Mouse (Mus musculus) ES-Bruce4 (cell line): ENCODE measurements around the gene Polr3b. TPM values are rescaled to one million over a fixed set of nuclear protein-coding genes. Genes with fewer than 3 reads are reported as not detected.
A peak's percentile ranks its signal among the peaks of the same experiment; 100 is the strongest.

Experiments
- H3K27ac ChIP-seq: 2 replicates; pipeline ENCODE4 v1.5.1; 2012; ENCODE audit warnings: low read length, inconsistent platforms; ENCODE audit not compliant: insufficient read depth
- H3K27me3 ChIP-seq: 2 replicates; pipeline ENCODE4 v1.6.1; 2012; ENCODE audit warnings: mild to moderate bottlenecking, low read length, inconsistent platforms; ENCODE audit not compliant: control insufficient read depth, poor library complexity, insufficient read depth, severe bottlenecking
- H3K36me3 ChIP-seq: 2 replicates; pipeline ENCODE4 v1.6.1; 2012; ENCODE audit warnings: inconsistent platforms, mild to moderate bottlenecking, low read length, moderate library complexity; ENCODE audit not compliant: control insufficient read depth, poor library complexity, insufficient read depth, severe bottlenecking
- H3K4me1 ChIP-seq: one replicate; pipeline ENCODE4 v1.8.1; 2011; ENCODE audit warnings: low read length; ENCODE audit not compliant: control insufficient read depth, insufficient read depth
- H3K4me3 ChIP-seq: 2 replicates; pipeline ENCODE4 v1.5.1; 2011; ENCODE audit warnings: low read depth, mild to moderate bottlenecking, low read length
- H3K9ac ChIP-seq: 2 replicates; pipeline ENCODE4 v1.6.1; 2012; ENCODE audit warnings: low read depth, mild to moderate bottlenecking, inconsistent platforms; ENCODE audit not compliant: poor library complexity, severe bottlenecking
- H3K9me3 ChIP-seq: replicated peaks from 2 replicates; pipeline ENCODE4 v1.6.1; 2012; ENCODE audit warnings: mild to moderate bottlenecking, low read length, inconsistent platforms; ENCODE audit not compliant: control insufficient read depth, poor library complexity, insufficient read depth, severe bottlenecking
- CTCF ChIP-seq: IDR thresholded peaks from one replicate; pipeline ENCODE4 v1.8.1; 2011; ENCODE audit warnings: low read depth, low read length
- EP300 ChIP-seq: IDR thresholded peaks from 2 replicates; pipeline ENCODE4 v1.6.1; 2011; ENCODE audit warnings: low read depth, low read length; ENCODE audit not compliant: insufficient read depth
- POLR2A ChIP-seq: IDR thresholded peaks from one replicate; pipeline ENCODE4 v1.8.1; 2011; ENCODE audit warnings: low read length; ENCODE audit not compliant: insufficient read depth
- polyA plus RNA-seq: library from polyadenylated mRNA; stranded (reverse); fragments of >200 nt; gene quantifications from 2 replicates; pipeline ENCODE4 v1.2.4, GENCODE M21; 2011; ENCODE audit warnings: low read depth; ENCODE audit not compliant: missing spikeins, insufficient read depth, insufficient read length

Polr3b gene
- polyA plus RNA-seq, 1 experiment: 45.8 TPM

- no peak overlapping the region for H3K9ac ChIP-seq
- no peaks in the 10 kb centered on the region for H3K36me3 ChIP-seq
- H3K27ac ChIP-seq: no peak overlapping the region
- H3K9me3 ChIP-seq: no peaks in the 10 kb centered on the region
- TF ChIP-seq EP300 (no peak), POLR2A (no peak), CTCF (no peak)
- no peaks in the 10 kb centered on the region for H3K27me3 ChIP-seq
- no peaks in the 10 kb centered on the region for H3K4me1 ChIP-seq
- no peak overlapping the region for H3K4me3 ChIP-seq
These were observed 111.4 kb downstream of the Polr3b start for GRCm38 (mm10) chr10:84733511-84733910.

- TF ChIP-seq EP300 (no peak), CTCF (no peak)
- no peaks in the 10 kb centered on the region for H3K4me1 ChIP-seq
- no peaks in the 10 kb centered on the region for H3K36me3 ChIP-seq
- no peak overlapping the region for H3K27ac ChIP-seq
- peaks cover 4% of the 10 kb centered on the region; the same call in 1 of the 2 replicates for H3K9me3 ChIP-seq
- peak overlapping the region; percentile 0; the same call in 1 of the 2 replicates for H3K9ac ChIP-seq
- H3K4me3 ChIP-seq: peak overlapping the region; percentile 65
- H3K27me3 ChIP-seq: peaks cover 40% of the 10 kb centered on the region
These were observed 133.0 kb downstream of the Polr3b start for GRCm38 (mm10) chr10:84754851-84755785.

GRCm38 (mm10) chr10:84755786-84756203 lies 133.7 kb downstream of the Polr3b start, which contains the start of gene Rfx4:
Gene Rfx4 (plus strand): TSS chr10:84756062.
- Histone ChIP-seq H3K9me3 (0 out of 2 replicates have a peak, but pooled peaks cover 3% of the 10 kb centered on the region), H3K4me1 (no peaks in the 10 kb centered on the region), H3K36me3 (no peaks in the 10 kb centered on the region), H3K9ac (peak within 1 kb of the TSS; percentile 0; the same call in 1 of the 2 replicates), H3K4me3 (peak within 1 kb of the TSS; percentile 30), H3K27ac (no peak within 1 kb of the TSS), H3K27me3 (peaks cover 40% of the 10 kb centered on the region)
- TF ChIP-seq EP300: peak; percentile 36; the same call in 1 of the 2 replicates
- TF ChIP-seq CTCF: no peak

DNA sequence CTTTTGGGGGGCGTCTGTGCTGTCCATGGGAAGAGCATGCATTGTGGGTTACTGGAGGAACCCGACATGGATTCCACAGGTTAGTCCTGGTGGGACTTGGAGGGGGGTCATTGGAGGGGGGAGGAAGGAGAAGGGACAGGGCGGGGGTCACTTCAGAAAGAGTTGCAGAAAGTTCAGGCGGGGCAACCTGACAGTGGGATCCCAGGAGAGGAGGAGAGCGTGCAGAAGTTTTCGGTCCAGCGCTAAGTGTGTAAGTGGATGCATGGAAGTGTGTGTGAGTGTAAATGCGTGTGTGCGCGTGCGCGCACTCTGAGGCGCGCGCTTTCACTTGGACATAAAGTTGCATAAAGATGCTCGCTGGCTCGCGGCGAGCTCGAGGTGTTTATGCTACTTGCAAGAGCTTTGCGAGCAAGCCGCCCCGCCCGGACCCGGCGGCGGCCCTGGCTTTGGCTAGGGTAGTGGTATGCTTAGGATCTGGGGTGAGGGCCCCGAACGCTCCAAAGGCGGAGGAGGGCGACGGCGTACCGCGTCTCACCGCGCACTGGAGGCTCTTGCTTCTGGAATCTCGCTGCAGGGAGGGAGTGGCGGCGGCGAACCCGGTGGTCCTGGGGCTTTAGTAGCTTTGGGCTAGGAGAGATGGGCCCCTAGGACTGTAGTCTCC lies 134.5 kb downstream of the Polr3b start:
- Histone ChIP-seq H3K27me3 (peaks cover 38% of the 10 kb centered on the region), H3K9ac (no peak overlapping the region), H3K36me3 (no peaks in the 10 kb centered on the region), H3K4me1 (no peaks in the 10 kb centered on the region), H3K27ac (no peak overlapping the region), H3K4me3 (peak overlapping the region; percentile 30), H3K9me3 (no peaks in the 10 kb centered on the region)
- no peak for TF ChIP-seq POLR2A
- TF ChIP-seq CTCF: no peak
- no peak for TF ChIP-seq EP300

DNA sequence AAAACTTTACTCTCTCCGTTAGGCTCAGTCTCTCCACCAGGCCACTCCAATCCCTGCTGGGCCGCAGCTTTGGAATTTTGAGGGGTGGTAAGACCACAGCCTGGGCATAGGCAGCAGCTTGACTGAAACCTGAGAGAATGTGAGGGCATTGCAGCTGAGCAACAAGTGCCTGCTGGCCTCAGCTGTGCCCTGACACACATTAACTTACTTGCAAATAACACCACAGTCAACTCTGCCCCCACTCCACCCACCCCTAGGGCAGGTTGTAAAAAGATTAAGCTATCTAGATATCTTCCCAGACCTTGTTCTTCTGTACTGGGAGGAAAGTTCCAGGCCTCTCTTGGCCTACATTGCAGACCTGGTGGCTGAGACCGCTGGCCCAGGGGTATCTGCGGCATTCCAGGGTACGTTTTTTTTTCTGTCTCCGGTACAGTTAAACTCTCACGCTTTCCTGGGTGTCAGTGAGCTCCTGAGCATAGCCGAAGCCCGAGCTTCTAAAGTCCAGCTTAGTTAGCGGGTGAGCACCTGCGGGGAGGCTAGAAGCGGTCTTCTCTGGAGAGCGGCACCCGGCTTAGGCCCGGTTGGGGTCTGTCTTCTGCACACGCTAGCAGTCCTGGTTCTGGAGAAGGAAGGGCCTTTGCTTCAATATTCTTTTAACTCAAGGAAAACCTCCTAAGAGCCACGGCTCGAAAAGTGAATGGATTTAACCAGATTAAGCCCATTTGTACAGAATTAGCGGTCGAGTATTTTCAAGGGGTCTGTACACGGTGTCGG lies 135.5 kb downstream of the Polr3b start:
- Histone ChIP-seq H3K9ac (no peak overlapping the region), H3K27ac (no peak overlapping the region), H3K4me1 (no peaks in the 10 kb centered on the region), H3K4me3 (no peak overlapping the region), H3K27me3 (peaks cover 38% of the 10 kb centered on the region), H3K9me3 (no peaks in the 10 kb centered on the region), H3K36me3 (no peaks in the 10 kb centered on the region)
- TF ChIP-seq EP300 (no peak), CTCF (no peak), POLR2A (no peak)
